Mouse (Mus musculus) megakaryocyte, embryonic 14.5 days (primary cell): ENCODE results near the gene Focad.

Experiments
- FLI1 ChIP-seq: IDR thresholded peaks from 2 replicates; pipeline ENCODE4 v1.6.1; 2012; ENCODE audit warnings: low read length, inconsistent platforms, mixed read lengths
- GATA1 ChIP-seq: IDR thresholded peaks from 3 replicates; pipeline ENCODE4 v1.6.1; 2012; ENCODE audit warnings: mixed read lengths, low read length, inconsistent platforms, borderline replicate concordance

GRCm38 (mm10) chr4:88122472-88122871 lies 28.0 kb downstream of the Focad start:
- TF ChIP-seq GATA1, result no peak
- no peak for TF ChIP-seq FLI1
